Mouse (Mus musculus): ENCODE data around the gene Pofut1. TPM values are rescaled to one million over a fixed set of nuclear protein-coding genes. Genes with fewer than 3 reads are reported as not detected.

Pofut1 gene
- 26.6 and 35.5 TPM in 2 replicates for polyA plus RNA-seq (2012; rRNA removed)

DNA sequence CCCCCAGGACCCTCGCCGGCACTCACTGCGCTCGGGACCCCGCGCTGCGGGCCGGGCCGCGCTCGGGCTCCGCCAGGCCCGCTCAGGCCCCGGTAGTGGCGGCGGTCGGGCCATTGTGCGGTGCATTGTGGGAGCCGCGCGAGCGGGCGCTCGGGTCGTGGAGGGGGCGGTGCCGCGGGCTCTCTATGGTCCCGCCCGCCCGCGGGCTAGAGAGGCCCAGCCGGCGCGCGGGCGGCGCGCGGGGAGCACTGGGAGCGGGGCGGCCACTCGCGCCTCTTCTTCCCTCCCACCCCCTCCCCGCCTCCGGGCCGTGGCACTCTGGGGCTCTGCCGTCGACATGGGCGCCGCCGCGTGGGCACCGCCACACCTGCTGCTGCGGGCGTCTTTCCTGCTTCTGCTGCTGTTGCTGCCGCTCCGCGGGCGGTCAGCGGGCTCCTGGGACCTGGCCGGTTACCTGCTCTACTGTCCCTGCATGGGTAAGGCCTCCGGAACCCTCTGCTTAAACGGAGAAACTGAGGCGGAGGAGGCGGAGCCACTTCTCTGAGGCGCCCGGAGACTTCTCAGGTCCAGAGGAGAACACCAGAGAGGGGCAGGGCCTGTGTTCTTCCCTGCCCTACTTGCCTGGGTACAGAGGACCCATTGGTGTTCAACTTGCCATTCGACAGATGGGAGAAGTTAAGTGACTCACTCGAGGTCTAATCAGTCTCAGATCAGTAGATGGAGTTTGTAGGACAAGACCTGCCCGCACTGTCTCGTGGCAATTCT is at the start of gene Pofut1, which contains the start of gene Plagl2:
Gene Pofut1 (plus strand): TSS at position 284 of the 765 bp plus-strand sequence.
Gene Plagl2 (minus strand): TSS at position 177 of the 765 bp plus-strand sequence.
- no peak for DNase-seq (ENCODE audit: low read depth)

DNA sequence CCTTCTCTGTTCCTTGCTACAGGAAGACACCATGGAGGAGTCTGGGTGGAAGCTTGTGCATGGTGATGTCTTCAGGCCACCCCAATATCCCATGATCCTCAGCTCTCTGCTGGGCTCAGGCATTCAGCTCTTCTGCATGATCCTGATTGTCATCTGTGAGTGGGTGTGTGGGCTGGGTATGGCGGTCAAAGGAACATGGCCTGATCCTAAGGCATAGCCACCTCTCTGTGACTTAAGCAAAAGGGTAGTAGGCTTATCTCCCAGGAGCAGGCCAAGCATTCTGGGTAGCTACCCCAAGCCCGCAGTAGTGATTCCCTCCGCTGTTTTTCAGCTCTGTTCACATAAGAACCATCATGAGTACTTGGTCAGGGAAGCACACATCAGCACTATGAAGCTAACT is 47.1 kb upstream of the Pofut1 start:
- no peak for DNase-seq (ENCODE audit: low read depth)

DNA sequence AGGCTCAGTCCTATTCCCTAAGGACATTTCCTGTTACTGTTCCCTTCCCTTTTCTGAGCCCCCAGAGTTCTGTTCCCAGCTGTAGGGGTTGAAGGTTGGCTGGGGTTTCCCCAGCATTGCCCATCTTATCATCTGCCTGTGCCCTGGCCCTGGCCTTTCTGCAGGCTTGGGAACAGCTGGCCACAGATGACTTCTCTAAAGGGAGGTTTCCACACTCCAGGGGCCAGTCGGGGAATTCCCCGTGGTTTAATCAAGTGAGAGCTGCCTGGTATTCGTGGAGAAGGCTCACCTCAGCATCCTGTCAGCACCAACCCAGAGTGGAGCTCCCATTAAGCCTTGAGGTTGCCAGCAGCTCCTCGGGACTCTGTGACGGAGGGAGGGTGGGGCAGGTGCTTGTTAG is 42.8 kb upstream of the Pofut1 start:
- no peak for DNase-seq (ENCODE audit: low read depth)

DNA sequence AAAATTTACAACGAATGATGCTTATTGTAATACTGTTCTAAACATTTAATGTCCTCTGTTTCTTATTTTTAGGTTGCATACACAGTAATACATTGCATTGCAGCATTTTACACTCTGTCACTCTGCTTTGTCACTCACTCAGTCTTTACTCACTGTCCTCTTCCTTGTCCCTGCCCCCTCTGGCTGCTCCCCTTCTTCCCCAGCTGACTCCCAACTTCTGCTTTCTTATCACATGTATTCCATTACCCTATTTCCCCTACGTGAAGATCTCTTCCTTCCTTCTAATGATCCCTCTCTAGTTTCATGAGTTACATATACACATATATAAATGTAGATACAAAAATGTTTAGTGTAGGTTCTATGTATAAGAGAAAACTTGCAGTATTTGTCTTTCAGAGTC is 42.2 kb upstream of the Pofut1 start:
- no peak for DNase-seq (ENCODE audit: low read depth)

DNA sequence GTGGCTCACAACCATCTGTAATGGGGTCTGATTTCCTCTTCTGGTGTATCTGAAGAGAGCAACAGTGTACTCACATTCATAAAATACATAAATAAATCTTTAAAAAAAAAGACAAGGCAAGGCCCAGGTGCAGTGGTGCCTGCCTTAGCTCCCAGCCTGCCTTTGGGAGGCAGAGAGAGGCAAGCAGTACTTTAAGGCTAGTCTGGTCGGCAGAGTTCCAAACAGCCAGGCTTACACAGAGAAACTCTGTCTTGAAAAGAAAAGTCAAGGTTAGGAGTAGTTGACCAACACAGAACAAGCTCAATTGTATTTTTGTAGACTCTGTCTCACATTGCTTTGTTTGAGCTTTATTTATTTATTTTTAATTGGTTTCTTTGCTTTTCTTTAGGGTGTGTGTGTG is 38.6 kb upstream of the Pofut1 start:
- DNase-seq (ENCODE audit: low read depth) = no peak

DNA sequence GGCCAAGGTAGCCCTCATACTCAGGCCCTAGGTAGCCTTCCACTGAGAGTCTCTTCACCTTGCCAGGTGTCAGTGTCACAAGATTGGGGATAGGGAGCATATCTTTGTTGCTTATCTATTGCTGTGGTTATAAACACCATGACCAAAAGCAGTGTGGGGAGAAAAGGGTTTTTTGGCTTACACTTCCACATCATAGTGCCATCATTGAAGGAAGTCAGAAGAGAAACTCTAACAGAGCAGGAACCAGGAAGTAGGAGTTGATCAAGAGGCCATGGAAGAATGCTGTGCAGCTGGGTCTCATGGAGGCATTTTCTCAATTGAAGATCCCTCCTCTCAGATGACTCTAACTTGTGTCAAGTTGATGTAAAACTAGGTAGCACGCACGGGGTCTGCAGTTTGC is 33.2 kb upstream of the Pofut1 start:
- DNase-seq (ENCODE audit: low read depth) = no peak

DNA sequence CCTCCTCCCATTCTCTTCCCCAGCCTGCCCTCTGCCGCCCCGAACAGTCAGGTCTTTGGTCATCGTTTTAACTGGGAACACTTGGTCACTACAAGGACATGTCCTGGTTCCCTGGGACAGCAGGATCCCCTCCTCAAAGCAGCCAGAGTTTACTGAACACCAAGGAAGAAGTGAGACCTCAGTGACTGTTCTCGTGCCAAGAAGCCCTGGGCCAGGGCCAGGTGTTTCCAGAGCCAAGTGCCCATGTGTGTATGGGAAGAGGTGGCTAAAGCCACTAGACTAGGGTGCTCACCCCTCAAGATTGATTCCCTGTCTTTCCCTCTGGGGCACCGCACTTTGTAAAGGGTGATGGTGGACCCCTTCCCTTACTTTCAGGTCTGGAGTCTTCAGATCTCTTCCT is 32.0 kb upstream of the Pofut1 start:
- no peak for DNase-seq (ENCODE audit: low read depth)

DNA sequence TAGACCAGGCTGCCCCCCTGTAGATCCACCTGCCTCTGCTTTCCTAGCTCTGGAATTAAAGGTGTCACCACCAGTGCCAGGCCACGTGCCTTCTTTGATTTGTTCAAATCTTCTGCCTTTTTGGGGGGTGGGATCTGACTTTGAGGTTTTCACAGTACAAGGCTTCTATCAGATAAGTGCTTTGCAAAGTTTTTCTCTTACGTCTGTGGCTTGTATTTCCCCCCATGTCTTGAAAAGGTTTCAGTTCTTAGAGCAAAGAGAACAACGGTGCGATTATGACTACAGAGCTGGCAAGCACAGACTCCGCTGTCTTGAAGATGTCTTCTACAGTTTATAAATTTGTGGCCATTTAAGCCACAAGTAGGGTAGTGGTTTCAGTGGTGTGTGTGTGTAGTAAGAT is 29.9 kb upstream of the Pofut1 start:
- no peak for DNase-seq (ENCODE audit: low read depth)

DNA sequence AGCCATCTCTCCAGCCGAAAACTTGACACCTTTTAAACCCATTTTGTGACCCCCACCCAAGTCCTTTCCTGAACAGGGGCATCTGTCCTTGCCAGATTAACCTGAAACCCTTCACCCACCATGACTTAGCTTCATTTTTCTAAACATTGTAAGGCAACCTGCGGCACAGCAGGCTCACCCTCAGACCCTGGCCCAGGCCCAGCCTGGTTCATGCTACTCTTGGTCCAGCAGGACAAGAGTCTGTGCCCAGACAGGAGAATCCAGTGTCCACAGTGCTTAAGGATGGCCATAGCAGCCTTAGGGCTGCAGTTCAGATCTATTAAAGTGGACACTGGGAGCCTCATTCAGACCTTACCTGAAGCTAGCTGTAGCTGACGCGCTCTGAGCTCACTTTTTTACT is 28.0 kb upstream of the Pofut1 start:
- DNase-seq (ENCODE audit: low read depth) = no peak

DNA sequence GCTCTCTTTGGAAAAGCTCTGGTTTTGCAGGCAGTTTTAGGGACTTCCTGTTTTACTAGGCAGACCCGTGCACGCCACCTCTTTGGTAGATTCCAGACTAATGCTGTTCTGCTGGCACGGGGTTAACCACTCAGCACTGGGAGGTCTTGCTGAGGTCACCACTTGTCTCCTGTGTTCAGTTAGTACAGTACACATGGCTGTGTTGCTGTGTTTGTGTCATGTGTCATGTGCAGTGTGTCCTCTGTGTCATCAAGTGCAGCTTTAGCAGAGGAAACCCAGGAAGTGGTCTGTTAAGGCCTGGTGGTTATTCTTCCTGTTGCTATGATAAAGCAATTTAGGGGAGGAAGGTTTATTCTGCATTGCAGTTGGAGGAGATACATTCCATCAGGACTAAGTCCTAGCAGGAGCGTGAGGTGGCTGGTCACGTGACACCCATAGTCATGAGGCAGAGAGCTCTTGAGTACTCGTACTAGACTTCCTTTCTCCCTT is 26.5 kb upstream of the Pofut1 start:
- no peak for DNase-seq (ENCODE audit: low read depth)

DNA sequence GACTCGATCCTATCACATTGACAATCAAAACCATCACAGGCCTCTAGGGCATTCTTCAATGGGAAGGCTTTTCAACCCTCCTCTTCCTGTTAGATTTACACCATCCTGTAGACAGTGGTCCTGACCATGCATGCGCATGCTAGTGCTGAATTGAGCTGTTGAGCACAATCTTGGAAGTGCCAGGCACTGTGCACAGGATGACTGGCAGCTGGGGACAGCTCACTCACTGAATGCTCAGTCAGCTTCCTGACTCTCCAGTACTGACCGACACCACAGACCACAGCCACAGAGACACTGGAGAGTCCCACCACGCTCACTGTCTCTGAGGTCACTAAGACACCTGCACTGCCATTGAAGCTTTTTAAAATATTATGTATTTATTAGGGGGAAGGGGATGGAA is 25.9 kb upstream of the Pofut1 start:
- DNase-seq (ENCODE audit: low read depth) = no peak

DNA sequence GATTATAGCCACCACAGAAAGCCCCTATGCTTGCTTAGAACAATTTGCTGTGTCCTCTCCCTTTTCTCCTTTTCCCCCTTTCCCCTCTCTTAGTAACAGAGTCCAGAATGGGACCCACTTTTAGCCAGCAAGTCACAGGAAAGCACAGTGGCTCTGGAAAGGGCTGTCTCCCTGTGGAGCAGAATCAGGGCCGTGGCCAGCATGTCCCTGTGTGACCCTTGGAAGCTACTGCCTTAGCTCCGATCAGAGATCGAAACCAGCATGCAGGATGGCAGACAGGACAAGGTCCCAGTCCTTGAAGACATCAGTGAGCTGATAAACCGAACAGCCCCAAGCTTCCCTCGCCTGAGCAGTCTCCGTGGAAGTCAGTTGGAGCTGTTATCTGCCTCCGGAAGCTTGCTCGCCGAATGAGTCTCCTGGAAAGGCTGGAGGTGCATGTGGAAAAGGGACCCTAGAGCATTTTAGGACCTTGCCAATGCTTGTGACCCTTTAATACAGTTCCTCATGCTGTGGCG is 23.4 kb upstream of the Pofut1 start:
- DNase-seq (ENCODE audit: low read depth) = no peak

DNA sequence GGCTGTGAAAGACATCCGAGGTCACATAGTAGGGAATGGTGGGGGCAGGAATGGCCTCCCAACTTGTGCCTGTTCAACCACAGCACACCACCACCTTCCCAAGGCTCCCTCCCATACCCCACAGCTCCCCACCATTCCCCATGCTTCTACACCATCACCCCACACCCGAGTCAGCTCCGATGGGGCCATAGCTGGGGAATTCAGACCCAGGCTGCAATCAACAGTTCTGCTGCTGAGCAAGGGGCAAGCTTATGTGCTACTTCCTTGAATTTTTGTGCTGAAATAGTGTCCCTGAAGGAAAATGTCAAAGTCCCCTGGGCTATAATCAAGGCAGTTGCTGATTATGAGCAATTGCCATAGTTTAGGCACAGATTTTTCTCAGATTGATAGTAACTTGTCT is 22.8 kb upstream of the Pofut1 start:
- no peak for DNase-seq (ENCODE audit: low read depth)

DNA sequence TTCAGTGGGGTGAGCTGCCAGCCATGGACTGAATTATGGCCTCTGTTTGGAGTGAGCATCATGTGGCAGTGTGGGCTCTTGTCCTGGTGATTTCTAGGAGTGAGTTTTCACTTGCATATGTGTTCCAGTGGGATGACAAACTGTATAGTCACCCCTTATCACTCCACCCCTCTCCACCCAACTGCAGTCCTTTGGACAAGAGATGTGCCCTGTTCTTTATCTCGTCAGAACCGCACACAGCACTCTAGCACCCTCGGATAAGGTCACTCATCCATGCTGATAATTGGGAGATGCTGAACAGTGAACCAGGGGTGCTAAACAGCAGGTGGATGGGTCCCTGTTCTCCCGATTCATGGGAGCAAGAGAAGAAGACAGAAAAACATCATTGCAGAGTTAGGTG is 19.7 kb upstream of the Pofut1 start:
- DNase-seq (ENCODE audit: low read depth) = no peak

DNA sequence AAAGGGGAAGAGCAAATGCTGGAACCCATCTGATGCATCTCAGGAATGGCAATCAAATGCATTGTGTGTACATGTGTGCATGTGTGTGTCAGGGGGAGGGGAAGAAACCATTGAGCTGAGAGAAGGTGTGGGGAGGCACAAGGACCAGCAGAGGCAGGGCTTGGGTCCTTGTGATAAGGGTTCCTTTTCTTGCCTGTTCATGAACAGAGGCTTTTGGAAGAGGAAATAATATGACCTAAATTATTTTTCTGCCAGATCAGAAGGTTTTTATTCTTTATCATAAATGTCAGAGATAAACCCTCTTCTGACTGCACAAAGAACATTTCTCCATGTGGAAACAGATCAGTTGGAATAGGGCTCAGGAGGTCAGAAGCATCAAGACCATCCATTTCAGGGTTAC is 19.2 kb upstream of the Pofut1 start:
- DNase-seq (ENCODE audit: low read depth) = no peak

DNA sequence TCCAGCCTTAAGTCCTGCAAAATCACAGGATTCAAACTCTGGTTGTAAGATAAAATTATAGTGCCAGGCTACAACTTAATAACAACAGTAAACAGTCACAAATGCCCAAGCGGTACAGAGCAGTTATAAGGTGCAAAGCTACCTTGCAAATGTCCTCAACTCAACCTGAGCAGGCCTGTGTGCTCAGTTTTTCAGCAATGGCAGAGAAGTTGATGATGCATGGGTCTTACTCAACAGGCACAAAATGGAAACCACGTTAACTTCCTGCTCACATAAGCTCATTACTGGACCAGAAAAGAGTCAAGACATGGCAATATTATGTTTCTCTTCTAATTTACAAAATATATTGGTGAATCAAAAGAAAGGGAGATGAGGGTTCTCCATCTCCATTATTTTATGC is 18.8 kb upstream of the Pofut1 start:
- DNase-seq (ENCODE audit: low read depth) = no peak

DNA sequence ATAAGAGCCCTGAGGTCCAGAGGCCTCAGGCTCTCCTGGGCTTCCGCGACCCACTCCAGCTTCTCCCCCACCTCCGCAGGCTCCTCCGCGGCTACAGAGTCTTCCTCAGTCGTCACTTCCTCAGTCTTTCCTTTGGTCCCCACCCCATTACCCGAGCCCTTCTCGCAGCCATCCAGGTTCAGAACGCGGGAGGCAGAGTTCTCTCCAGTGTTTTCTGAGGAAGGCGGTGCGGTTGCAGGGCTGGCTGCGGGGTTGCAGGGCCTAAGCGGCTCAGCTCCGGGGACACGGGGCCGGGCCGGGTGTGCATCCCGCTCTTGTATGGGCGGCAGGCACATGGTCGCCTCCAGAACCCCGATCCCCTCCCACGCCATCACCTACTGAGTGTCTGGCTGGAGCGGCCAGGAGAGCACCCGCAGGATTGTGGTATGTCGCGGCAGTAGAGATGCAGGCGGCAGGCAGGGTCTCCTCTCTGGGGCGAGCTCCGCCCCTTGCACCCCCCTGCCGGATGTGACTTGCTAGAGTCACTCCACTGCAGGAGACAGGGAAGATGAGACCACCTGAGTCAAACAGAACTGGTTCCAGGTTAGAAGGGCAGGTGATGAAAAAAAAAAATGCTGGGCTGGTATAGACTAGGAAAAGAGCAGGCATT is 16.3 kb upstream of the Pofut1 start, which contains the start of gene Tspyl3:
Gene Tspyl3 (minus strand): TSS at position 496 of the 649 bp plus-strand sequence.
- DNase-seq (ENCODE audit: low read depth) = no peak

DNA sequence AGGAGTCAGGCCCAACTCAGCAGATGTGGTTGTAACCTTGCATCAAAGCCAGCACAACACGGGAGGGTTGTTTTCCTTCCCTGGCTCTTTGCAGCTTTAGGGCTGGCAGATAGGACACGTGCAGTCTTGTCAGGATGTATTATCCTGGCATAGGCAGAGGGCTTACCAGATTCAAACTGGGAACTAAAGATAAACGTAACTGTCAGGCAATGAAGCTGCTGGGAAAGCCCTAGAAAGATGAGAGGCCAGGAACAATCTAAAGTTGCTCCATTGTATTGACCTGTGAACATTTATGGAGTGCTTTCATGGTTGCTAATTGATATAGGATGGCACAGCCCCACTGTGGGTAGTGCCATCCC is 15.8 kb upstream of the Pofut1 start:
- no peak for DNase-seq (ENCODE audit: low read depth)

DNA sequence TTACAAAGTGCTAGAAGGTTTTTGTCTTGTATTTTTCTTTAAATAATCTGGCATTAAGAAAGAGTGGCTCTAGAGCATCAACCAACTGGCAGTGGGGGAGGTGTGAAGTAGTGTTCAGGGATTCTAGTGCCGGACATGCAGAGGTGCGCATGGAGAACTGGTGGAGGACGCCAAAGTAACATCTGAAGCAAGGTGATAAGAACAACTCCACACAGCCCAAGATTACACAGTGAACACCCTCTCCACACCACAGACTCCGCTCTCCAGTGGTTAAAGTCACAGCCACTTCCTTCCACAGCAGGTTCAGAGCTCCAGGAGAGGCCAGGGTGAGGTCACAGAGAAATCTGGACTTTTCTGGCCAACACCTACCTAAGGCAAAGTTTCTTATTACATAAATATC is 13.4 kb upstream of the Pofut1 start:
- no peak for DNase-seq (ENCODE audit: low read depth)

DNA sequence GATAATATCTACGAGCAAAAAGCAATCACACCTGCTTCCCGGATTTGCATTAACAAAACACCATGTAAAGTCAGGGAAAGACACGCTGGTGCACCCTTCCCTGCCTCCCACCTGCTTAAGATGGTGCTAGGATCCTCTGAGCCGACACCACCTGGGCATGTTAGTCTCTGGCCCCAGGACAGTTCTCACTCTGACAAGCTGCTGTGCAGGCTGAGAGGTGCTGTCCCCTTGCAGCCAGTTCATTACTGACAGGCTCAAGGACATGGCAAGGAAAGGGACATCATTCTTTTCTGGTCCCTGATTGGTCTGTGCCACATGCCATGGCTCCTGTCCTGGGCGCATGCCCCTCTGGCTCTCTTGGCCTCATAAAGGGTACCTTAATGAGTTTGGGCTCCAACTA is 12.8 kb upstream of the Pofut1 start:
- DNase-seq (ENCODE audit: low read depth) = no peak

DNA sequence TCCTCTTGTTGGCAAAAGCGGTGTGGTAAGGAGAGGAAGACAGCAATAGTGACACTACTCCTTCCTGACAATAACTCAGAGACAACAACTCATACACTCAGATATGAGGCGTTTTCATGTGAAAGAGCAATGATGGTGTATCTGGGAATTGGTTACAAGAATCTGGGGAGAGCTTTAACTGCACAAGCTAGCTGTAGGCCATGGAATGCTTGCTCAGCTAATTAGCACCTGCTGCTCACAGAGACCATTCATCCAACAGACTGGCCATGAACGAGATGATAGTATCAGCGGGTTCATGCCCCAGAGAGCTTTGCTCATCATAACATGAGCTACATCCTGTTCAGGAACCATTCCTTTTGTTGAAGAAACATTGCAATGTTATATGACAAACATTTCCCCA is 4.1 kb upstream of the Pofut1 start:
- DNase-seq (ENCODE audit: low read depth) = no peak

DNA sequence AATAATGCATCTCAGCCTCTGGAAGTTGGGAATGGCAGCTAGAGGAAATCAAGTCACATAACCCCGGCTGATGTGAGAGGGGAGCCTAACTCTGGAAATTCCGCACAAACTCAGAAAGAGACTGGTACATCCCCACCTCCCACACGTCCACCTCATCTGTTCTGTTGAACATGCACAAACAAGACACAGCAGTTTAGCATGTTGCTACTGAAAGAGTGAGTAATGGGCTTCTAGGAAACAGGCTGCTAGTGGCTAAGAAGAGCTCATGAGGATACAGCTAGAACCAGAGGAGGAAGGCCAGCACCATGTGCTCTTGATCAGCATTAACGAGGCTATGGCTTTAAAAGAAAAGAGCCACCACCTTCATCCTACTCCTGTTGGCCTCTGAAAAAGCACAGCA is 3.4 kb upstream of the Pofut1 start:
- no peak for DNase-seq (ENCODE audit: low read depth)

DNA sequence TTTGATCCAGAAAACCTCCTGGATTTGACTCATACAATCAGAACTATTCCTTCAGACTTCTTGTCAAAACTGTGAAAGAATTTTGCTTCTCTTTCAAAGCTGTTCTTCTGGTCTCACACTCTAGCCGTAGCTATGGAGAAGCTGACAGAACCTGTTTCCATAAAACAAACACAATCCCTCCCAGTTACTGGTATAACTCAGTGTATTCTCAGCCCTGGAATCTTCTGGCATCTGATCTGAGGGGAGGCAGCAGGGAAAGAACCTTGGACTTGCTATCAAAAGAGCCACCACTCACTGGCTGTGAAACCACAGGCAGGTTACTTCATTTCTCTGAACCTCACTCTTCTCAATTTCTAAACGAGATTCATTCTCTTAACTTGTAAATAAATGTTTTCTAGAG is 2.9 kb upstream of the Pofut1 start:
- no peak for DNase-seq (ENCODE audit: low read depth)

Measured in gonadal fat pad, adult 2 months (tissue).